Mouse (Mus musculus) heart, postnatal 36 days (tissue): ENCODE data around the gene Zfp36l2. TPM values are rescaled to one million over a fixed set of nuclear protein-coding genes. Genes with fewer than 3 reads are reported as not detected.
A peak's percentile ranks its signal among the peaks of the same experiment; 100 is the strongest.
"Not testable (repeated sequence)": the region's sequence is repeated elsewhere in the genome, so short reads cannot be mapped to it uniquely, and the experiment has no call there.

Source experiments
- DNase-seq, 2 experiments: peaks; one replicate each; pipeline ENCODE4 v3.0.0; 2021 to 2022
- intact Hi-C: fragments of 180-260 bp; cut with DNase I; formaldehyde crosslinking; loops from one replicate; pipeline ENCODE4 v1.15.1; 2025
- total RNA-seq, 2 experiments: library from RNA; stranded (reverse); gene quantifications; 2 replicates each; pipeline ENCODE4 v1.2.3; 2021

Gene Zfp36l2
- total RNA-seq, 2 experiments from 2014 or later: 26.4 to 31.6 TPM

DNA sequence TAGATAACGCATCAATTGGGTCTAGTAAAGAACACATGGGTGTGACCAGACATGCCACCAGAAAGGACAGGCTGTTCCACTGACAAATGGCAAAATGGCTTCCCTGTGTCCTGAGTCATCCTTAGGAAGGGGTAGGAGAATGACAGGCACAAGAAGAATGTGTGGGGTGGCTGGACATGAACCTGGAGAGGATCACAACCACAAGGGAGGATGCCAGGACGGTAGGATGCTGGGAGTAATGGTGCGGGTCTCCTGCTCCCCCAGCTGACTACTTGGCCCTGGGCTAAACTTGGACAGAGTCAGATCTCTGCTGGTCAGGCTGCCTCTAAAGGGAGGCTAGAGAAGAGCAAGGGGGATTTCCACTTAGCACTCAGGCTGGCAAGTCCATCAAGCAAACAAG lies 8.1 kb upstream of the Zfp36l2 start:
- intact Hi-C loops: no loop called here
- no peak for DNase-seq

DNA sequence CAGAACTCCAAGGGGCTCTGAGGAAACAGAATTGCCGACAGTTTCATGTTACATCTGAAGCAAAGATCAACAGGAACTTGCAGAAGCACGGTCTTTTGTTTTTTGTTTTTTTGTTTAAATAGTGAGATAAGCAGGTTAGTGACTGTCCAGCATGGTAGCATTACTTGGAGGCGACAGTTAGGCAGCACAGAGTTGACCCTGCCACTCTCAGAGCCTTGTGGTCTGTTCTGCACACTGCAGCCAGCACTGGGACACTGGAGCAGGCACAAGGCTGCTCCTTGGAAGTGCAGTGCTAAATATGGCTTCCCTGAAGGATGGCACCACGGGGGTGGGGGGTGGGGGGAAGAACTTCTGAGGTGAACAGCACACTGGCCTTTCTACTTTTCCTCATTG lies 7.3 kb upstream of the Zfp36l2 start:
- DNase-seq: no peak
- intact Hi-C loops: no loop called here

DNA sequence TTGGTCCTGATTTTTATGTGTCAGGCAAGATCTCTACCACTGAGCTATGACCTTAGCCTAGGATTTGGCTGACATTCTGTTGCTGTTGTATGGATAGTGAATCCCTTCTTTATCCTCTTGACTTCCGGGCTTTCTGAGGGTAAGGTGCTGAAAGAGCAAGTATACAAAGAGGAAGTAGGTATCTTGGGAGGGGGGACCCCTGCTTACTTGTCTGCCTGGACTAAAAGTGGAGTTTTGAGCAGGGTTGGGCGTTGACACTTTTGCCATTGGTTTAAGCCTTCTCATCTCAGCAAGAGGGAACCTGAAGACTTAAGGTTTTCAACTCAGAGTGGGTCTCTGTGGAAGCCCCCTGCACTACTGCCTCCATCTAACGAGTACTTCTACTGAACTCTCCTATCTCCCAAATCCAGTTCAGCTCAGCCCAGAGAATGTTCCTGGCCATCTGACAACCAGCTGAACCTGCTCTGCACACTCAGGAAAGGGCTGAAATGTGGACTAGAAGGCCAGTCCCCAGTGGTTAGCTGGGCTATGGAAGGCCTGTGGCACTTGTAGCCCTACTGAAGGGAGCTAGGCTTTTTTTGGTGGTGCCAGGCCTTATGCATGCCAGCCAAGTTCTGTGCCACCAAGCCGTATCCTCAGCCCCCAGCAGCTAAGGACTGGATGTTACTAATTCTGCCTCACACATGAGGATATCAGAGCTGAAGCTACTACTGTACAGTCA lies 6.7 kb upstream of the Zfp36l2 start:
- intact Hi-C loops: no loop called here
- no peak for DNase-seq

DNA sequence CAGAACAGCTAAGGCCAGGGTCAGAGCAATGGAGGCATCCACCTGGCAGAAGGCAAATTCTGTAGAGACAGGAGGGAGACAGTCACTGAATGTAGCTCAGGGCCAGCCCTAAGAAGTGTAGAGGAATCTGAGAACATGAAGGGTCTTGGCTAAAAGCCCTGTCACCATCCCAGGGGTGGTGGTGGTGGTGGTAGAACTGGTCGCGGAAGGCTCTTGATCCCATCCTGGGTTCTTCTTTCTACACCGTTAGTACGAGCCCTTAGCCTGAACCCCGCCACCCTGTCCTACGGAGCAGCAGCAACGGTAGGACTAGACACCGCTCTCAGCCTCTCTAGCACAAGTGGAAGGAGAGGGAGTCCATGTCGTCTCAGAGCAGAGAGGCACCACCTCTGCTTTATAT lies 5.7 kb upstream of the Zfp36l2 start:
- intact Hi-C loops: no loop called here
- DNase-seq: no peak

DNA sequence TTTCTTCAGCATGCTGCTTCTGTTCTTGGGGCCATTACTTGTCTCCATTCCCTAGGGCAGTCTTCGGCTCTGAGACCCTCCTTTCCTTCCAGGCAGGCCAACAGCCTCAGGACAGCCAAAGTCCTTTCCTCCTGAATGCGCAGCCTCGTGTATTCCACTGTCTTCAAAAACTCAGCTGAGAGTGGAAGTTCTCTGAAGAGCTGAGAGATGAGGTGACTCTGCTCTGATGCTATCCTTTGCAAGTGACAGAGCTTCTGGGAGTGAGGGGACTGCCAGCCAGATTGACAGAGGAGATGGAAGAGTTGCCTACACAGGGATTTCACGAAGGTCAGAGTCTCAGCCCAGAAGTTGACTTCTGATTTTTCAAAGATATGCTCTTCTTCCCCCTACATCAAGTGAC lies 4.2 kb upstream of the Zfp36l2 start:
- no peak for DNase-seq
- intact Hi-C loops: loop anchor here (1.0 to 2.0 kb wide), 5 partner anchors 78 to 319 kb away; no protein-coding TSS in a partner anchor

DNA sequence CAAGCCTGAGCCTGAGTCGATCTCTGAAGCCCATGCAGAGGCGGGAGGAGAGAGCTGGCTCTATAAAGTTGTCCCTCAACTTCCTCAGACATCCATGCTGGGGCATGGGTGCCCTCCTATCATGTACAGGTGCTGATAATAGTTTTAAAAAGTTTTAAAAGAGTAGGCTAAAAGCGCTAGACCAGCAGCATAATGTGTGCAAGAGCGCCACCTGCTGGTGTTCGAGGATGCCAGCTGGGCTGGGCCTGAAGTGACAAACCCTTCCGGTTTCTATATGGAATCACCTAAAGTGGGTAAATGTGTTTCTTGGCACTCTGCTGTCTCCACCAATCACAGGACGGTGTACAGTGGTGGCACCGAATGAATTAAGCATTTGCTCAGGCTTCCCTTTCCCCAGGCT lies 3.1 kb upstream of the Zfp36l2 start:
- intact Hi-C loops: loop anchor here (1.0 to 2.0 kb wide), 6 partner anchors 77 to 318 kb away; no protein-coding TSS in a partner anchor
- DNase-seq: peak; percentile 89 to 93

DNA sequence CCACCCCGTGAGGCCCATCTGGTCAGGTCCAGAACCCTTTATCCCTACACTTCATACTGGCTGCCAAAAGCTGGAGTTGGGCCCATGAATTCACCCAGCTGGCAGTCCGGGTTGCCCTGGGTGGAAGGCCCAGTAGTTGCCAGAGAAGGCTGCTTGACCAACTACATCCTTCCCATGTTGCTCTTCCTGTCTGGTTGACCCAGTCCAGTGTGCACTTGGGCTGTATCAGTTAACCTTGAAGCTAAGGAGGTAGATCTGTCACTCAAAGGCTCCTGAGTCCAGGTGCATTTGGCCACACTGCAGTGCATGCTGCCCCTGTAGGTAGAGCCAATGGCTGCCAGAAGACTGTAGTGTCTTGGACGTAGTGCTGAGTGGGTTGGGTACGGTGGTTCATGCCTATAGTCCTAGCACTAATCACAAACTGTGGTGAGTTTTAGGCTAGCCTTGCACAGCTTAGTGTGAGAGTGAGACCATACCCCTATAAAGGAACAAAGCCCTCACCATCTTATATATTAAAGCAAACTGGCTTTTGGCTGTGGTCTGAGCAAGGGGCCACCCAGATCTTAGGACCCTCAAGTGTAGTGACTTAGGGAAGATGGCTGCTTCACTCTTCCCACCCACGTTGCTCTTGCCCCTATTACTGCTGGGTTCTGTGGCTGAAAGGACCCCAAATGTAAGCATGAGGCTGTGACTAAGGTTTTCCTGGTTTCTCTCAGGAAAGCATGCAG lies 1.5 kb upstream of the Zfp36l2 start:
- peak; percentile 36 to 54 for DNase-seq

DNA sequence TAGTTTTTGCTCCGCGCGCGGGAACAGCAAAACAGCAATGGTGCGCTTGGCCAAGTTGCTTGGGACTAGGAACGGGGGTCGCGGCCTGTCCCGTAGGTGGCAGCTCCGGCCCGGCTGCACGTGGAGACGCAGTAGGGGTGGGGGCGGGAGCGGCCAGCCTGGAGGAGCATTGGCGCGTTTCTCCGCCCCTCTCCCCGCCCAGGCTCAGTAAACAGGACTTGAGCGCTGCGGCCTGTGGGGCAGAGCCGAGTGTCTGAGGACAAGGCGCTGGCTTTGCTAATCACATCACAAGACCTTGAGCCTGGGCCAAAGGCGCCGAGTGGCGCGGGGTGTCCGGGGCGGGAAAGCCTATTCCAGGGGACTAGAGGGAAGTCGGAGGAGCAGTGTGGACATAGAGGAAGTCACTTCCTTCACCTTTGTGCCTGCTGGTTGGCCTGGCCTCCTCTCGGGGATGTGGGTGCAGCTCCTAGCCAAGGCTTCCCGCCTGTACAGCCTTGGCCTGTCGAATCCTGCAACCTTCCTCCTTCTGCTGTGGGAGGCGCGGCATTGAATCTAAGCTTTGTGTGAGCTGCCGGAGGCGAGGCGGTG lies 721 bp upstream of the Zfp36l2 start:
- intact Hi-C loops: no loop called here

More for the DNA sequence above, 1.5 kb upstream of the Zfp36l2 start:
- intact Hi-C loops: loop anchor here (1.0 kb wide), 1 partner anchor 216 kb away; no protein-coding TSS in a partner anchor

DNA sequence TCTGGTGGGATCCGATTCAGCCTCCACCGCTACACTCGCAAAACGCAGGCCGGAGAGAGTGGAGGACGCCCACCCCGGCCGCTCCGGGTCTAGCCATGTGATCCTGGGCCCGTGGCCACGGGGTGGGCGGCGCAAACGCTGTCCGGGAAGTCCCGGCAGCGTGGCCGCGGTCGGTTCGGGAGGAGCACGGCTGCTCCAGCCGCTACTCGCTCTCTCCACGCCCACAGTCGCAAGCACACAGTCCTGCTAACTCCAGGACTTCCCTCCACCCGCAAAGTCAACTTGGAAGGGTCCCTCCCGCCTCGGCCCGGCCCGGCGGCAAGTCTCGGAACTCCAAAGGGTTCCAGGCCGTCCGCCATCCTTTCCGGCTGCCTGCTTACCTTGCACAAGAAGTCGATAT lies 483 bp downstream of the Zfp36l2 start:
- intact Hi-C loops, DNase-seq: not testable (repeated sequence)

More for the DNA sequence above, 721 bp upstream of the Zfp36l2 start:
- DNase-seq: peak; percentile 95 to 96

DNA sequence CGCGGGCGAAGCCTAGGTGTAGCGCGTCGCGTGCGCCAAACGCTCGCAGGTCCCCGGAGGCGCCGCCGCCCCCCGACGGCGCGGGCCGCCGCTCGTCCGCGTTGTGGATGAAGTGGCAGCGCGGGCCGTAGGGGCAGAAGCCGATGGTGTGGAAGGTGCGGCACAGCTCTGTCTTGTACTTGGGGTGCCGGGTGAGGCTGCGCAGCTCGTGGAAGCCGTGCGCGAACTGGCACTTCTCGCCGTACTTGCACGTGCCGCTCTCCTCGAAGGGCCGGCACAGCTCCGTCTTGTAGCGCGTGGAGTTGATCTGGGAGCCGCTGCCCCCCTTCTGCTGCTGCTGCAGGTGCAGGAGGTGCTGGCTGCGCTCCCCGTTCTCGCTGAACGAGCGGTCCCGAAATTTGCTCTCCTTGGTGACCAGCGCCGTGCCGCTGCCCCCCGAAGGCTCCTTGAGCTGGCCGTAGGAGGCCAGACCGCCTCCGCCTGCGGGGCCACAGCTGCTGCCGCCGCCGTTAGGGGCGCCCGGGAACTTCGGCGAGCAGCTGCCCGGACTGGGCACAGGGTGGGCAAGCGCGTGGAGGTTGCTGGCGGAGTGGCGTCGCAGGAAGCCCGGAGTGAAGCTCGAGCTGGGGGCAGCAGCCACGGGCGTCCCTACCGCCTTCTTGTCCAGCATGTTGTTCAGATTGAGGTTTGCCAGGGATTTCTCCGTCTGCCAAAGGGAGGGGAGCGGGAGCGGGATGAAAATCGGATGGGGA lies 1.1 kb downstream of the Zfp36l2 start:
- intact Hi-C loops: no loop called here
- peak; percentile 62 to 83 for DNase-seq

DNA sequence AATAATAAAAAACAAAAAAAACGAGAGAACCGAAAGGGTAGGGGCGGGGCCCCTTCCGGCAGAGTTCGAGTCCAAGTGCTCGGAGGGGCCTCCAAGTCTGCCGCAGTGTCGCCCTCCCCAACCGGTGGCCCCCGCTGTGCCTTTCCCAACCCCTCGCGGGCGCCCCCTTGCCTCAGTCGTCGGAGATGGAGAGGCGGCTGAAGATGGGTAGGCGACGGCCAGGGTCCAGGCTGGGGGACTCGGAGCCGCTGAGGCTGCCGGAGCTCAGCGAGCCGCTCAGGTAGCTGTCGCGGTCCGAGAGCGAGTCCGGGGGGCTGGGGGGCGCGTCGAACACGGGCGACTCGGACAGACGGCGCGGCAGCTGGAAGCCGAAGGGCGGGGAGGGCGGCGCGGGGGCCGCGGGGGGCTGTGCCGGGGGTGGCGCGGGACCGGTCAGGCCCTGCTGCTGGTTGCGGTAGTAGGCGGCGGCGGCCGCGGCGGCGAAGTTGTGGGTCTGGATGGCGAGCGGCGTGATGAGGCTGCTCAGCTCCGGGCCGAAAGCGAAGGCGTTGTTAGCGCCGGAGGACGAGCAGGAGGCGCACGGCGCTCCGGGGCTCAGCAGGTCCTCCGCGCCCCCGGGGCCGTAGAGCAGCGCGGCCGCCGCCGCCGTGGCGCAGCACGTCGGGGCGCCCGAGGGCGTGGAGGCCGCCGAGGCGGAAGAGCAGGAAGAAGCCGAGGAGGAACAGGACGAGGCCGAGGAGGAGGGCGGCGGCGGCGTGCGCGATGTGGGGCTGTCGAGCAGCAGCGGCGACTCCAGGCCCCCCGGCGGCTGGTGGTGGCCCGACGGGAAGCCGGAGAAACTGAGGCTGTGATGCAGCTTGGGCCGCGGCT lies 1.9 kb downstream of the Zfp36l2 start:
- peak; percentile 76 to 79 for DNase-seq
- intact Hi-C loops: no loop called here

DNA sequence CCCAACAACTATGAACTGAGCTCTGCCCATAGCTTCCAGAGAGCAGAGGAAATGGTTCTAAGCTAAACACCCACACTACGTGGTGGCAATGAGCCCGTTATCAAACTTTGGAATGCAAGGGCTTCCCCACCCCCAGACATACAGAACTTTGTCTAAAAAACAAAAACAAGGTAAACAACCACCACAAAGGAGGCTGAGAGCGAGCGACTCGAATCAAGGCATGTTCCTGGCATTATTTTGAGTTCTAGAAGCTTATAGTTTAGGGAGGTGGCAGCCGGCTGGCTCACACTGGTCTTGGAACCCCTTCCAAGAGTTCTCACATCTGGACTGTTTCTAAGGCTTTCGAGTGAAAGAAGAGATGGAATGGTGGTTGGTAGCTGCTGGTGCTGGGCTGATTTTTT lies 2.7 kb downstream of the Zfp36l2 start:
- peak; percentile 29 to 49 for DNase-seq
- intact Hi-C loops: no loop called here

DNA sequence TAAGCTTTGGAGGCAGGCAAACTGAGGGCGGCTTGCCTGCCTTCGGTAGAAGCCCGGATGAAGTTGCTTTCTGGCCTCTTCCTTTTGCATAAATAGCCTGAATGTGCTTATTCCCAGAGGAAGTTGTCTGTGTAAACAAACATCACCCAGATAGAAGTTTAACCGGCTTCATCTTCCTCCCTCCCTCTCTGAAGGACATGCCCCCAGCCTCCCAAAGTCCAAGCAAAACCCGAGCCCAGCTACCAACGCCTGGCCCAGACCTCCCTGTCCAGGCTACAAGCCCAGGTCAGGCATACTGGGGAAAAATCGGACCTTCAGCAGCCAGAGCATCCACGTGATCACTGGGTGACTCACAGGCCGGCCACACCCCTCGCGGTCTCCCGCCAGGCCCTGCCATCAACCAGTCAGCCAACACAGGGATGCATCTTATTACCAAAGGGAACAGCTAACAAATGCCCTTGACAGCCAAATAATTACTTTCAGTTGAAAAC lies 4.4 kb downstream of the Zfp36l2 start:
- DNase-seq: peak; percentile 87 to 93
- intact Hi-C loops: loop anchor here (2.0 kb wide), 1 partner anchor 69 kb away; no protein-coding TSS in a partner anchor

DNA sequence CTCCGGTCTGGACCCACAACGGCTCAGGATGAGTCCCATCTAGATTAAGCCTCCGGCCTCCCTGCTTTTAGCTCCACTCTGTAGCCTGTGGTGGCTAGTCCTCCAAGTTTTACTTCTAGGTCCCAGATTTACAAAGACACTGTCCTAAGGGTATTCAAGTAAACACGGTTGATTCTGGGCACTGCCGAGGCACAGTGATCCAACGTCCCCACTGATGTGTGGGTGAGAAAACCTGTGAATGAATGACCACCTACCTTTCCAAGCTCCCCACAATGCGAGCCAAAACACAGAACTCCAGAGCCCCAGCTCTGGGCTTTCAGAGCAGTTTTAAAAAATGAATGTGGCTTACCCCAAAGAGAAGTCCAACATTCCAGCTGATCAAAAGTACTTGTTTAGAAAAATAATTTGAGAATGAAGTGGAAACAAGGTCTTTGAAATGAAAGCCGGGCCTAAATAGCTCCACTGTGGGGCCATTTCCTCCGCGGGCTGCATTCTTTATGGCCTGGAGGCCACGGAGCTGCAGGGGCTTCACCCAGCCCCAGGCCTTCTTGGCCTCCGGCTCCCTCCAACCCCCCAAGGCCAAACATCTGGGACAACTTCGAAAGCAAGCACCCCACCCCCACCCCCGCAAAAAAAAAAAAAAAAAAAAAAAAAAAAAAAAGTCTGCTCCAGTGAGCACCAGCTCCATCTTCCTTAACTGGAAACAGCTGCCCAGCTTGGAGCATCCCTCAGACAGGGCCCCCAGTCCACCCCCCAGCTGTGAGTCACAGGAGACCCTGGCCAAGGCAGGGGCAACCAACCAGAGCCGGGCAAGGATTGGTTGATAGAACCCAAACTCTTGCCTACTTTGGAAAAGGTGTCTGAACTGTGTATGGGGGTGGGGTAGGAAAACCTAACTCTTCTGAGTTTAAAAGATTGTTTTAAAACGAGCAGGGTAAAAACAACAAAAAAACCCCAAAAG lies 5.2 kb downstream of the Zfp36l2 start:
- peak; percentile 50 to 54 for DNase-seq
- intact Hi-C loops: loop anchor here (2.0 kb wide), 1 partner anchor 68 kb away; no protein-coding TSS in a partner anchor

DNA sequence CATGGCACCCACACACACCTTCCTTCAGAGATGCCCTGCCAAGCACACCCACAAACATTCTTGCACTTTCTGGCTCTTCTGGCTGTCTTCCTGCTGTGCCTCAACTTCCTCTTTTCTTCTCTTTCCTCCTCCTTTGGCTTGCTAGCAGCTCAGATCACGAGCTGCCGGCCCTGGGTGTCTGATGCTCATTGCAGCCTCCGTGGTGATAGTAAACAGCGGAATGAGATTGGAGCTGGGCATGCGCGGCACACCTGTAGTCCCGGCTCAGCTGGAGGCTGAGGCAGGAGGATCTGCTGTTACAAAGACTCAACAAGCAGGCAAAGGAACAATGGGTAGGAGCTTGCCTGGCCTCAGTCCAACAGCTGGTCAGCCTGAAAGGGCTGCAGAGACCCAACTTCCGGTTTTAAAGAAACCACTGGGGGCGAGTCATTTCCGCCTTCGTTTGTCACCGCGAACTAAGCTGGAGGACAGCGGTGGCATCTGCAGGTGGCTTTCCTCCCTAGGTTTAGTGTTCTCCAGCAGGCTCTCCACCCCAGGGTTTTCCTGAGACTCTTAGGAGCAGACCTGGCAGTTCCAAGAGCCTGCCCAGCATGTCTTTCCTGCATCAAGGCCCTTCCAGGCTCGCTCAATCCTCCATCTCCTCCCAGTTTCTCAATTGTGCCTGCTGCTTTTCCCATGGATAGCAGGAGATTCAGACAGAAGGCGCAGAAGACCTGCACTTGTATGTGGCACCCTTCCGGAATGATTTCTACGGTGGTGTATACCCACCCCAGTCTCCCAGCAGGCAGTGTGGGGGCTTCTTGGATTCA lies 6.0 kb downstream of the Zfp36l2 start:
- peak; percentile 66 to 69 for DNase-seq
- intact Hi-C loops: loop anchor here (2.0 kb wide), 2 partner anchors 39 to 67 kb away; no protein-coding TSS in a partner anchor

DNA sequence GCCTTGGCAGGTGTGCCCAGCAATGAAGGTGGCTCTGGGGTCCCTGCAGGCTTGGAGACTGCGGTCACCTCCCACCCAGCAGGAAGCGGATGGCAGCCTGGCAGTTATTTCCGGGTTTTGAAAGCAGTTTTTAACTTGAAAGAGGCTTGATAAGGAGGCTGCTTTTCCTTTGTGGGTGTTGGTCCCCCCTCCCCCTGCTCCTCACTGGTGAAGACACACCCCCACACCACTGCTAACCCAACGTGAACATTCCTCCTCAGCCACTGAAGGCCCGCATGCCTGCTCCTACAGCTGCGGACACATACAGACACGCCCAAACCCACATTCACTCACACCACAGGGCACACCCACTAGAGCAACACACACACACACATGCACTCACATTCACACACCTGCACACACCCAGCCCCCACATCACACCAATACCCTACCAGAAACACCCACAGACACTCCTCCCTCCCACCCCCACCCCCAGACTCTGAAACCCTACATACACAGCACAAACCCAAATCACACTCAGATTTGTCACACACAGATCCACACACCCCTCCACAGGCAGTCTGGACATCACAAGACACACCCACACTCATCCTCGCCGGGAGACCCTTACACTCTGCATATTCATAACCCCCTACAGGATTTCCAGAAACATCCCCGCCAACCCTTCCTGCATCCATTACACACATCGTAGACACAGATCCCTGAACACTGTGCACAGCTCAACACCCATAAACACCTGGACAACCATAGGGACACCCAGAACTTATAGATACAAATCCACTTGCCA lies 6.8 kb downstream of the Zfp36l2 start:
- peak; percentile 34 to 37 for DNase-seq
- intact Hi-C loops: loop anchor here (2.0 kb wide), 1 partner anchor 38 kb away; no protein-coding TSS in a partner anchor
